Mouse (Mus musculus) liver, postnatal 0 days (tissue): ENCODE measurements around the gene Gamt. TPM values are rescaled to one million over a fixed set of nuclear protein-coding genes. Genes with fewer than 3 reads are reported as not detected.
A peak's percentile ranks its signal among the peaks of the same experiment; 100 is the strongest.

Experiments used
- ATAC-seq: fragments of 200-750 bp; cut with Nextera tagmentation; 2 replicates; pipeline ENCODE4 v1.8.0; 2017; ENCODE audit warnings: mild to moderate bottlenecking, moderate library complexity
- DNase-seq: peaks from one replicate; pipeline ENCODE4 v3.0.0-alpha.2; 2016
- H3K27ac ChIP-seq: fragments of 300-500 bp; sonication (generic); 2 replicates; pipeline ENCODE4 v1.5.1; 2014; ENCODE audit warnings: antibody characterized with exemption, moderate library complexity, mild to moderate bottlenecking, low read depth
- H3K27me3 ChIP-seq: fragments of 300-500 bp; sonication (generic); 2 replicates; pipeline ENCODE4 v1.6.1; 2014; ENCODE audit warnings: low read length, control low read depth, mixed read lengths; ENCODE audit not compliant: insufficient read depth
- H3K36me3 ChIP-seq: fragments of 300-500 bp; sonication (generic); replicated peaks from 2 replicates; pipeline ENCODE4 v1.6.1; 2014; ENCODE audit warnings: mild to moderate bottlenecking, control low read depth, low read length, moderate library complexity, mixed read lengths; ENCODE audit not compliant: insufficient read depth
- H3K4me1 ChIP-seq: fragments of 300-500 bp; sonication (generic); 2 replicates; pipeline ENCODE4 v1.6.1; 2014; ENCODE audit warnings: antibody characterized with exemption, mild to moderate bottlenecking, control low read depth; ENCODE audit not compliant: insufficient read depth
- H3K4me2 ChIP-seq: fragments of 300-500 bp; sonication (generic); 2 replicates; pipeline ENCODE4 v1.6.1; 2014; ENCODE audit warnings: low read depth, mild to moderate bottlenecking, low read length, moderate library complexity, mixed read lengths
- H3K4me3 ChIP-seq: fragments of 300-500 bp; sonication (generic); 2 replicates; pipeline ENCODE4 v1.5.1; 2014; ENCODE audit warnings: low read depth, low read length
- H3K9ac ChIP-seq: fragments of 300-500 bp; sonication (generic); replicated peaks from 2 replicates; pipeline ENCODE4 v1.6.1; 2014; ENCODE audit warnings: mild to moderate bottlenecking, moderate library complexity
- H3K9me3 ChIP-seq: fragments of 300-500 bp; sonication (generic); 2 replicates; pipeline ENCODE4 v1.6.1; 2016; ENCODE audit warnings: mild to moderate bottlenecking, control low read depth, low read length, mixed read lengths
- CTCF ChIP-seq: sonication (generic); IDR thresholded peaks from 2 replicates; pipeline ENCODE4 v1.5.1; 2016; ENCODE audit warnings: antibody characterized with exemption, low read depth
- EP300 ChIP-seq: IDR thresholded peaks from 2 replicates; pipeline ENCODE4 v1.6.1; 2016; ENCODE audit warnings: antibody characterized with exemption, low read depth, mild to moderate bottlenecking
- WGBS: fragments of 180-500 bp; shearing (Covaris S2); extraction: QIAGEN DNeasy Blood & Tissue Kit; methylation state at CpG from one replicate; pipeline ENCODE4 v1.1.7; 2014; ENCODE audit not compliant: insufficient replicate concordance; 5-methylcytosine and 5-hydroxymethylcytosine counted together
- polyA plus RNA-seq: library from polyadenylated mRNA; unstranded; fragments of >200 nt; fragmentation: Nextera tagmentation; extraction: Ambion mirVana; gene quantifications from 2 replicates; pipeline ENCODE4 v1.2.1, GENCODE M21; 2015

Gene Gamt
- polyA plus RNA-seq, 1 experiment from 2014 or later: 93.9 TPM

DNA sequence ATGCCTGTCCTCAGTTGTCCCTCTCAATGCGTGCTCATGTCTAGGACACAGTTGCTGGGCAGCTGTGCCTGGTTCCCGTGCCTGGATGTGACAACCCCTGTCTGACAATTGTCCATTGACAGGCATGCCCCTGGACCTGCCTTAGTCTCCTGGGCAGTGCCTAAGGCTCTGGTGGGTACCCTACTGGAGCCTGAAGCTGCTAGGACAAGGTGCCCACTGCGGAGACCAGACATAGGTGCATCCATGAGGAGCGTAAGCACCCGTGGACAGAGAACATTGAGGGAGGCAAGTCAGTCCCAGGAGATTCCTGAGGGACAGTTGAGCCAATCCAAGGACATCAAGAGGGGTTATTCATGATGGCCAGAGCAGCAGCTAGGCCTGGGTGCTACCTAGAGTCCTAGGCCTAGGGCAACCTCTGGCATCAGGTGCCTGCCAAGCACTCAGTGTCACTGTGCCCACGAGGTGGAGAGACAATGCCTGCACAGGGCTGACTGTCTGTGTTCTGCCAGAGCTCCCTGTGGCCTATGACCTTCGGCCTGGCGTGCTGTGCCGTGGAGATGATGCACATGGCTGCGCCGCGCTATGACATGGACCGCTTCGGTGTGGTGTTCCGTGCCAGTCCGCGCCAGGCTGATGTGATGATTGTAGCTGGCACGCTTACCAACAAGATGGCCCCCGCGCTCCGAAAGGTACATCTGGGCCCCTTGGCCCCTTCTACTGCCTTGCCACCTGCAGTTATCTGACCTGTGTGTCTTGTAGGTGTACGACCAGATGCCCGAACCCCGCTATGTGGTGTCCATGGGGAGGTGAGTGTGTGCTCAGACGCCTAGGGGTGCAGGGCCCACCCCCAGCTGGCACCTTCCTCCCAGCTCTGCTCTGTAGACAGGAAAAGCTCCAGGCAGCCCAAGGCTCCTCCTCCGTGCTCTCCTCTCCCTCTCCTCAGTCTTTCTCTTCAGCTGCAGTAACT lies 6.2 kb downstream of the Gamt start:
- Histone ChIP-seq H3K36me3 (peaks cover 46% of the 10 kb centered on the region), H3K4me2 (no peak overlapping the region), H3K4me1 (peaks cover 17% of the 10 kb centered on the region), H3K9me3 (no peaks in the 10 kb centered on the region), H3K4me3 (no peak overlapping the region), H3K9ac (no peak overlapping the region), H3K27ac (no peak overlapping the region), H3K27me3 (no peaks in the 10 kb centered on the region)
- DNase-seq (no peak), ATAC-seq (no peak)
- TF ChIP-seq CTCF: no peak
- TF ChIP-seq EP300: no peak
- WGBS: 88% methylated on average over 26 of the region's 26 CpGs

DNA sequence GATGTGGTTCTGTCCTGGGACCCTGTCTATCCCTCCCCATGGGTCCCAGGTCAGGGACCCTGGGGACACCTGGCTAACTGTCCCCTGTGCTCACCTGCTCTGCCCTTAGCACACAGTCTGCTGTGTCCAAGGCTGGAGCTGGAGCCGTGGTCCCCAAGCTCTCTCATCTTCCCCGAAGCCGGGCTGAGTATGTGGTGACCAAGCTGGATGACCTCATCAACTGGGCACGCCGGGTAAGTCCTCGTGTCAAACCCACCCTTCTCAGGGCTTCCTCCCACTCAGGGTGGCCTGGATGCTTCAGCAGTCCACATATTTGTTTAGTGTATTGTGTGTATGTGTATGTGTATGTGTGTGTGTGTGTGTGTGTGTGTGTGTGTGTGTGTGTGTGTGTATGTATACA lies 7.3 kb downstream of the Gamt start:
- WGBS: 88% methylated on average over 6 of the region's 6 CpGs
- Histone ChIP-seq H3K9me3 (no peaks in the 10 kb centered on the region), H3K4me2 (no peak overlapping the region), H3K36me3 (peaks cover 43% of the 10 kb centered on the region), H3K9ac (no peak overlapping the region), H3K4me1 (peaks cover 13% of the 10 kb centered on the region), H3K27me3 (no peaks in the 10 kb centered on the region), H3K4me3 (no peak overlapping the region), H3K27ac (no peak overlapping the region)
- ATAC-seq (no peak), DNase-seq (no peak)
- TF ChIP-seq EP300: no peak
- no peak for TF ChIP-seq CTCF

DNA sequence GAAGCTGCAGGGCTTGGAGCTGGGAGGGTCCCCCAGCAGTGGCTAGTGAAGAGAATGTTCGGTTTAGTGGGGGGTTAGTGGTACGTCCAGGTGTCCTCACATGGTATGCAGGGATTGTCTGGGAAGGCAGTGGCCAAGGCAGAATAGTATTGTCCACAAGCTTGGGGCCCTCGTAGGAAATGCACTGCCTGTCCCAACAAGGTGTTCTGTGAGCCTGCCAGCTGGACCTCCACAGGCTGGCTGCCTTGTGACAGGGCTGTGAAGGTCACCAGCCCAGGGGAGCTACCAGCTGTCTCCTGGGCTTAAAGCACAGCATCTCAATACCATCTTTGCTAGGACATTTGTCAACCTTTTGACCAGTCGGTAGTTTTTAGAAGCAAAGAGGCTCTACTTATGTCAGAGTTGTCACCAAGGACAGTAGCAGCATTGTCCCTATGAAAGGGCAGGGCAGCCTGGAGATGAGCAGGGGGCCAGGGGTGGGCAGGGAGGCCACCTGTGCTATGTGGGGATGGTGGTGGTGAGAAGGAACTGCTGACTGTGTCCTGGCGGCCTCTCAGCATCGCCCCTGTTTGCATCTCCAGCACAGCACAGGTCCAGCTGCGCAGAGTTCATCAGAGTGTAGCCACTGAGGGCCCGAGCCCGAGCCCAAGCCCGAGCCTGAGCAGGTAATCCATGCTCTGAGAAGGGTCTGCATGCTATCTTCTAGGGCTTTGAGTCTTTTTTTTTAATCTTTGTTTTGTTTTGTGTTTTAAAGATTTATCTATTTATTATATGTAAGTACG lies 8.1 kb downstream of the Gamt start:
- TF ChIP-seq EP300: no peak
- TF ChIP-seq CTCF: no peak
- Histone ChIP-seq H3K27ac (no peak overlapping the region), H3K9ac (no peak overlapping the region), H3K9me3 (no peaks in the 10 kb centered on the region), H3K4me3 (no peak overlapping the region), H3K4me2 (no peak overlapping the region), H3K27me3 (no peaks in the 10 kb centered on the region), H3K4me1 (peaks cover 12% of the 10 kb centered on the region), H3K36me3 (peaks cover 34% of the 10 kb centered on the region)
- ATAC-seq (no peak), DNase-seq (no peak)
- whole genome bisulfite sequencing: 85% methylated on average over 11 of the region's 11 CpGs

DNA sequence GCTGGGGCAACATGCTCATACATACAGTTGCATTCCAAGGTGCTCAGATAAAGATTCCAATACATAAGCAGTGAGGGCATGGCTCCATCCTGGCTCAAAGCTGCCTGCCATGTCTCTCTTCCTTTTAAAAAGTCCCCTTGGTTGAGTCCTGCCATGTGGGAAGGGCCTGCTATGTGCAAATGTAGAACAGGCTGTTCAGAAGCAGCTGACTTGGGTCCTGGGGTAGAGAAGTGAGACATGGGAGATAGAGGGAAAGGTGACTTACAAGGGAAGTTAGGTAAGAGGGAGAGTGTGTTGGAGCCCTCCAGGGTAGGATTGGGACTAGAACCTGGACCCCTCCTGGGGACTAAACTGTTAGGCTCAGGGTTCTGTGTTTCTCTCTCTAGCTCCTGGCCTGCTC lies 8.8 kb downstream of the Gamt start:
- no peak overlapping the region for H3K27ac ChIP-seq
- H3K4me3 ChIP-seq: no peak overlapping the region
- H3K36me3 ChIP-seq: peaks cover 33% of the 10 kb centered on the region
- no peaks in the 10 kb centered on the region for H3K27me3 ChIP-seq
- H3K9me3 ChIP-seq: no peaks in the 10 kb centered on the region
- no peak for DNase-seq
- no peak for ATAC-seq
- no peak overlapping the region for H3K4me2 ChIP-seq
- H3K4me1 ChIP-seq: peaks cover 12% of the 10 kb centered on the region
- TF ChIP-seq EP300 (no peak), CTCF (no peak)
- no peak overlapping the region for H3K9ac ChIP-seq

DNA sequence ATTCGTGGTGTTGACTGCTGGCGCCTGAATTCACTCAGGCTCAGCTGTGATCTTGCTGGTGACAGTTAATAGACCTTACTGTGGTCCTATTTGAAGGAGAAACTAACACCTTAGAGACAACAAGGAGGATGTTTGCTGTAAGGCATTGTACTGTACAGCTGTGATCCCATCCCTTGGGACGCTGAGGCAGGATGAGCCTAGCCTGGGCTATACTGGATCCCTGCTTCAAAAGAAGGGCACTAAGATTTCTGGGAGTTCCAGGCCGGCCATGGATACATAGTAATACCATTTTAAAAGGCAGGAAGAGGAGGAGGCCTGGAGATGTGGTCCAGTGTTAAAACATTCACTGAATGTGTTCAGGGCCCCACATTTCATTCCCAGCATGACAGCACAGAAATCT lies 10.2 kb downstream of the Gamt start:
- H3K4me3 ChIP-seq: peak overlapping the region; percentile 86

DNA sequence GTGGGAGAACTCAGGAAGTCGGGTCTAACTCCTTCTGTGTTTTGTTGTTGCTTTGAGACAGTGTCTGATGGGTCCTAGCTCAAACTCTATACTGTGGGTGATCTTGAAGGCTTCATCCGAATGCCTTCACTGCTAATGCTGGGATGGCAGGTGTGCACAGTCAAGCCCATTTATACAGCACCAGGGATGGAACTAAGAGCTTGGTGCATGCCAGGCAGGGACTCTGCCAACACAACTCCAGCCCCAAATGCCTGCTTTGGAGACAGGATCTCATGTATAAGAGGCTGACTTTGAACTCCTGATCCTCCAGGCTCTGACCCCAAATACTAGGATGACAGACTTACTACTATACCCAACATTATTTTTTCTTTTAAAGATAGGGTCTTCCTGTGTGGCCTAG lies 10.8 kb downstream of the Gamt start:
- peak overlapping the region; percentile 92 for H3K9ac ChIP-seq
- H3K27me3 ChIP-seq: no peaks in the 10 kb centered on the region
- ATAC-seq (no peak), DNase-seq (no peak)
- H3K27ac ChIP-seq: peak overlapping the region; percentile 88
- H3K4me3 ChIP-seq: peak overlapping the region; percentile 86
- H3K9me3 ChIP-seq: no peaks in the 10 kb centered on the region
- 20% methylated on average over 2 of the region's 2 CpGs for WGBS
- H3K4me2 ChIP-seq: peak overlapping the region; percentile 87
- peaks cover 17% of the 10 kb centered on the region for H3K4me1 ChIP-seq
- H3K36me3 ChIP-seq: peaks cover 18% of the 10 kb centered on the region
- TF ChIP-seq CTCF: no peak
- no peak for TF ChIP-seq EP300

More for the DNA sequence above, 10.2 kb downstream of the Gamt start:
- Histone ChIP-seq H3K9me3 (no peaks in the 10 kb centered on the region), H3K36me3 (peaks cover 23% of the 10 kb centered on the region), H3K4me1 (peaks cover 12% of the 10 kb centered on the region), H3K9ac (peak overlapping the region; percentile 92; the same call in 1 of the 2 replicates), H3K27me3 (no peaks in the 10 kb centered on the region), H3K4me2 (peak overlapping the region; percentile 87), H3K27ac (no peak overlapping the region)
- ATAC-seq: no peak
- WGBS: 80% methylated on average over 4 of the region's 4 CpGs
- TF ChIP-seq EP300: no peak
- no peak for TF ChIP-seq CTCF
- no peak for DNase-seq
